Mouse (Mus musculus): ENCODE data around the gene Phf10.

The Phf10 gene

DNA sequence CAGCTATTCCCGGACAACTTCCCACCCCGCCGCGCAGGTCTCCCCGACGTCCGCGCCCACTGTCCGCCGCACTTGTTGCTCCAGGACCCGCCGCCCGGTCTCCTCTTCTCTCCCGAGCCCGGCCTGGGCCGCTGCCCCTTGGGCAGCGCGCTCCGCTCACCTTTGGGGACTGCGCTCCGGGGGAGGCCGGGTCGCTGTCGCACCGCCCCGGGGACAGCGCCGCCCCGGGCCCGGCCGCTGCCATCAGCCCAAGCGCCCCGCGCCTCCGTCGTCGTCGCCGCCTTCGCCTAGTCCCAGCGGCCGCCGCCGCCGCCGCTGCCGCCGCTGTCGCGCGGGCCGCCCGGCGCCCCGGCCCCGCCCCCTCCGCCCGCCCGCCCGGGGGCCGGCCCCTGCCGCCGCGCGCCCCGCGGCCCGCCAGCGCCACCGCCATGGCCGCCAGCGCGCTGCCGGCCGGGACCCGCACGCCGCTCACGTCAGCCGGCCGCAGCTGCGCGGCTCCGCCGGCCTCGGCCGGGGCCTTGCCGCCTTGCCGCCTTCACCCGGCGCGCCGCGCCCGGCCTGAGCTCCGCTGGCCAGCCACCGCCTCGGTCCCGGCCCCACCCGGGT, at the start of gene Phf10:
TSS of gene Phf10 (minus strand) at position 323 of the 606 bp plus-strand sequence.
- WGBS: 6% methylated on average over 53 of the region's 100 CpGs

DNA sequence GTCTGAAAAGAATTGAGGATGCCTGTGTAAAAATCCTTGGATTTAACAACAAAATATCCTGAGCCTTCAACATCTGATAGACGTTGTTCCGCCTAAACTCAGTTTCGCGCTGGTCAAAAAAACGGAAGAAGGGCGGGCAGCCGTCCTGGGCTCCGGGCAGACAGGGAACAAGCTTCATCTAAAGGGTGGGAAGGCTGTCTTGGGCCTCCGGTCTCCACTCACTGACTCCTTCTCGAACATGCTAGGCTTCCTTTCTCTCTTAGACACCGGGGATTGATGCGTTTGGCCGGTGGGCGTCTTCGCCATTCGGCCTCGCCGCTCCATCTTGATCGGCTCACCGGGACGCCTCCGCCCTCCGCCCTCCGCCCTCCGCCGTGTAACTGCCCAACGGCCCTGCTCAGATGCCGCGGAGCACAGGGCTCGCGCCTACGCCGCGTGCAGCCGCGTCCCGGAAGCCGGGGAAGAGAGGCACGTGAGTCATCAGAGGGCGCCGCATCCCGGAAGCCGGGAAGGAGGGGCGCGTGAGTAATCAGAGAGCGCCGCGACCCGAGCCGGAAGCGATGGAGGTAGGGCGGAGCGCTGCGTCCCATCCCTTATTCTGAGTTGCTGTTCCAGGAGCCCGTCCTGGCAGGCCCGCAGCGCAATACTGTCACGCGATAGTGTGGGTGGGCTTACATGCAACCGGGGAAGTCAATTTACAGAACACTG, 48.8 kb upstream of the Phf10 start, which contains the start of gene Gm3435:
TSS of gene Gm3435 (plus strand) at position 471 of the 708 bp plus-strand sequence.
- WGBS: no CpG with 5 or more reads among the region's 60 CpGs

DNA sequence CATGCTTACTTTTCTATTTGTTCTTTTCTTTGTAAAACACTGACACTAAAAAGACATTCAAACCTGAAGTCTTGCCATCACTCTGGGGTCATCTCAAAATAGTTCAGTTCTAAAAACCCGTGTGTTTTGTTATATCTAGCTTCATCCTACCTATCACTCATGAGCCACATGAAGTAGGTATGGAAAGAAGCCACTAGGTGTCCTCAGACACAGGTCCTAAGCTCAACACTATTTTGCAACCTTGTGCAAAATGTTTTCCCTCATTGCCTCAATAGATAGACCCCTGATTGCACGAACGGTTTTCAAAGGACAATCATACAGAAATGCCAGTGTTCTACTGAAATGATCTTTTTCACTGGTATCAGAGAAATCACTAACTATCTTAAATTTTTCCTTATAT, 48.0 kb upstream of the Phf10 start:
- WGBS: no CpG with 5 or more reads among the region's 3 CpGs

DNA sequence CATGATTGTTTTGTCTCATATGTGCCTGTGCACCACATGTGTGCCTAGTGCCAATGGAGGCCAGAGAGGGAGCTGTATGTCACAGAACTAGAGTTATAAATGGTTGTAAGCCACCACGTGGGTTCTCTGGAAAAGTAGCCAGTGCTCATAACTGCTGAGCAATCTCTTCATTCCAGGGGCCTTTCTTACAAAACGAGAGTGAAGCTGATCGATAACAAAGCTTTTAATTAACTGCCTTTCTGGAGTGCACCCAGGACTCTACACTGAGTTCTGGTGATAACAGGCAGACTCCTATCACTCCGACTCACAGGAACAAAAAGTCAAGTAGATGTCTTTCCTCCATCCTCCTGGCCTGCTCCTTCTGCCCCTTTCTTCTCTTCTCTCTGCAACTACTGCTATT, 39.0 kb upstream of the Phf10 start:
- WGBS: no CpG with 5 or more reads among the region's 4 CpGs

DNA sequence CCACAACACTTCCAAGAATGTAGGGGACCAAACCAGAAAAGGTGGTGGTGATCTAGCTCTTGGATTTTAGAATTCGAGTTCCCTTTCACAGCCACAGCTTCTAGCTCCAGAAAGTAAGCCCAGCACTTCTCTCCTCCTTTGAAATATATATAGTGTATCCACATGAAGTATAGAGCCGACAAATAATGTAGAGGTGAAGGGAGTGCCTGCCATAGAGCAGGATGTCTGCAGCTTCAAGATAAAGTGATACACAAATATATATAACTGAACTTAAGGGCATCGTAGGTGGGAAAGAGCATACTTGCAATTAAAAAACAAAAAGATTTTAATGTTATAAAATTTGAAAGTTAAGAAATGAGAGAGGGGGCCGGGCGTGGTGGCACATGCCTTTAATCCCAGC, 33.1 kb upstream of the Phf10 start:
- no CpG with 5 or more reads among the region's 5 CpGs for WGBS

DNA sequence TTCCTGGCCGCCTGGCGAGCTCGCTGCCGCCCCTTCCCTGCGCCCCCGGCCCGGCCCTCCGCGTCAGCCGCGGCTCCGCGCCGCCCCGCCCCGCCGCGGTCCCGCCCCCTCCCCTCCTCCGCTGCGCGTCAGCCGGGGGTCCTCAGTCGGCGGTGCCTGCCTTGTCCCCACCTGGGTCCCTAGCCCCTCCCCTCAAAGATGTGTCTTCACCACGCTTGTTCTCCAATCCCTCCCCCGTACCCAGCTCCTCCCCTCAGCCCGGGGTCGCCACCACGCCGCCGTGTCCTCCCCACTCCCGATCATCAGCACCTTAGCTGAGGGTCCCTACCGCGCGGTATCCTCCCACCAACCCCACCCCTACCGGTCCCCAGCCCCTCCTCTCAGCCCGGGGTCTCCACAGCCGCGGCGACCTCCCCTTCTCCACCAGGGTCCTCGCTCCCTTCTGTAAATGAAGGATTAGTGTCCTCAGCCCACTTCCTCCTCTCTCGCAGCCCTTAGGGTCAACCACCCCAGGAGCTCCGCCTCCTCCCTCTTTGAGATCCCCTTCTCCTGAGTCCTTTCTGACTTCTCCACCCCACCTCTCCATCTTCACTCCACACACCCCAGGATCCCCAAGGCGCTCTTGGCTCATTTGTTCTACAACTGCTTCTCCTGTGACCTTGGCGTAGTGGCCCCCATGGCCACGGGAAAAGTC, 32.2 kb upstream of the Phf10 start:
- WGBS: no CpG with 5 or more reads among the region's 47 CpGs

DNA sequence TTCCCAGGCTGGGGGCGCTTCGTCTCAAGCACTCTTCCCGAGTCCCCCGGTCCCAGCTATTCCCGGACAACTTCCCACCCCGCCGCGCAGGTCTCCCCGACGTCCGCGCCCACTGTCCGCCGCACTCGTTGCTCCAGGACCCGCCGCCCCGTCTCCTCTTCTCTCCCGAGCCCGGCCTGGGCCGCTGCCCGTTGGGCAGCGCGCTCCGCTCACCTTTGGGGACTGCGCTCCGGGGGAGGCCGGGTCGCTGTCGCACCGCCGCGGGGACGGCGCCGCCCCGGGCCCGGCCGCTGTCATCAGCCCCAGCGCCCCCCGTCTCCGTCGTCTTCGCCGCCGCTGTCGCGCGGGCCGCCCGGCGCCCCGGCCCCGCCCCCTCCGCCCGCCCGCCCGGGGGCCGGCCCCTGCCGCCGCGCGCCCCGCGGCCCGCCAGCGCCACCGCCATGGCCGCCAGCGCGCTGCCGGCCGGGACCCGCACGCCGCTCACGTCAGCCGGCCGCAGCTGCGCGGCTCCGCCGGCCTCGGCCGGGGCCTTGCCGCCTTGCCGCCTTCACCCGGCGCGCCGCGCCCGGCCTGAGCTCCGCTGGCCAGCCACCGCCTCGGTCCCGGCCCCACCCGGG, 31.6 kb upstream of the Phf10 start:
- no CpG with 5 or more reads among the region's 98 CpGs for WGBS

DNA sequence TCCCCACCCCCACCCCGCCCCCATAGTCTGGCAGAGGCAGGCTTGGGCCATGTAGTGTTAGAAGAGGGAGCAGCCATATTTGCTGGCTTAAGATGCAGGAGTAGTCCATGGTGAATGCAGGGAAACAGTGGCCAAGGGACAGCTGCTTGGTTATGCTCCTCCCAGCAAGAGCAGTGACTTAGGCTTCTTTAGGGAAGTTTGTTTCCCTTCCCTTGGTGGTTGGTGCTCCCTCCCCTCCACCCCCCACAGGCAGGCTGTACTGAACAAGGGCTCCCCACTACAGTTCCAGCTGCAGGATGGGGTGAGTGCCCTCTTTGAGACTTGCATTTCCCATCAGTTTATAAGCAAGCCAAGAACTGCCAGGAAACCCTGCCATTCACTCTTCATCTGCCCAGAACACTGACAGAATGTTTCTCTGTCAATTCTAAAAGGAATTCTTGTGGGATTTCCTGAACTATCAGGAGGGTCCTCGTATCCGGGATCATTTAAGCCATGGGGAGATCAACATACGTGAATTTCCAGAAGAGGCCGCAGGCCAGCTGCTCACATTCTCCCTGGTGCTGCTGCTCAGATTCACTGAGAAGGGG, 29.1 kb upstream of the Phf10 start:
- 64% methylated on average over 4 of the region's 5 CpGs for WGBS

DNA sequence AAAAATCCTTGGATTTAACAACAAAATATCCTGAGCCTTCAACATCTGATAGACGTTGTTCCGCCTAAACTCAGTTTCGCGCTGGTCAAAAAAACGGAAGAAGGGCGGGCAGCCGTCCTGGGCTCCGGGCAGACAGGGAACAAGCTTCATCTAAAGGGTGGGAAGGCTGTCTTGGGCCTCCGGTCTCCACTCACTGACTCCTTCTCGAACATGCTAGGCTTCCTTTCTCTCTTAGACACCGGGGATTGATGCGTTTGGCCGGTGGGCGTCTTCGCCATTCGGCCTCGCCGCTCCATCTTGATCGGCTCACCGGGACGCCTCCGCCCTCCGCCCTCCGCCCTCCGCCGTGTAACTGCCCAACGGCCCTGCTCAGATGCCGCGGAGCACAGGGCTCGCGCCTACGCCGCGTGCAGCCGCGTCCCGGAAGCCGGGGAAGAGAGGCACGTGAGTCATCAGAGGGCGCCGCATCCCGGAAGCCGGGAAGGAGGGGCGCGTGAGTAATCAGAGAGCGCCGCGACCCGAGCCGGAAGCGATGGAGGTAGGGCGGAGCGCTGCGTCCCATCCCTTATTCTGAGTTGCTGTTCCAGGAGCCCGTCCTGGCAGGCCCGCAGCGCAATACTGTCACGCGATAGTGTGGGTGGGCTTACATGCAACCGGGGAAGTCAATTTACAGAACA, 17.4 kb upstream of the Phf10 start, which contains the start of the genes 9030025P20Rik and Gm3417:
TSS of gene 9030025P20Rik (plus strand) at position 107 of the 677 bp plus-strand sequence.
TSS of gene Gm3417 (minus strand) at position 429 of the 677 bp plus-strand sequence.
- WGBS: no CpG with 5 or more reads among the region's 60 CpGs

DNA sequence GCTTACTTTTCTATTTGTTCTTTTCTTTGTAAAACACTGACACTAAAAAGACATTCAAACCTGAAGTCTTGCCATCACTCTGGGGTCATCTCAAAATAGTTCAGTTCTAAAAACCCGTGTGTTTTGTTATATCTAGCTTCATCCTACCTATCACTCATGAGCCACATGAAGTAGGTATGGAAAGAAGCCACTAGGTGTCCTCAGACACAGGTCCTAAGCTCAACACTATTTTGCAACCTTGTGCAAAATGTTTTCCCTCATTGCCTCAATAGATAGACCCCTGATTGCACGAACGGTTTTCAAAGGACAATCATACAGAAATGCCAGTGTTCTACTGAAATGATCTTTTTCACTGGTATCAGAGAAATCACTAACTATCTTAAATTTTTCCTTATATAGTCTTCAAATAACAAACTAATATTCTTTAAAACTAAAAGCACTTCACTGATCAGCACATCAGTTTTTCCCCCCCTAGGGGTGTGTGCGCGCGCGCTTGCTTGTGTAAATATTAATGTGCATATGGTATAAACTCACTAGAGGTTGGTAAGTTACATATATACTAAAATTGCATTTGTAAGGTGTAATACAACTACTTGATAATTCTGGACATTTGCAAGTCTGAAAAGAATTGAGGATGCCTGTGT, 16.8 kb upstream of the Phf10 start:
- 0% methylated on average over 4 of the region's 7 CpGs for WGBS

DNA sequence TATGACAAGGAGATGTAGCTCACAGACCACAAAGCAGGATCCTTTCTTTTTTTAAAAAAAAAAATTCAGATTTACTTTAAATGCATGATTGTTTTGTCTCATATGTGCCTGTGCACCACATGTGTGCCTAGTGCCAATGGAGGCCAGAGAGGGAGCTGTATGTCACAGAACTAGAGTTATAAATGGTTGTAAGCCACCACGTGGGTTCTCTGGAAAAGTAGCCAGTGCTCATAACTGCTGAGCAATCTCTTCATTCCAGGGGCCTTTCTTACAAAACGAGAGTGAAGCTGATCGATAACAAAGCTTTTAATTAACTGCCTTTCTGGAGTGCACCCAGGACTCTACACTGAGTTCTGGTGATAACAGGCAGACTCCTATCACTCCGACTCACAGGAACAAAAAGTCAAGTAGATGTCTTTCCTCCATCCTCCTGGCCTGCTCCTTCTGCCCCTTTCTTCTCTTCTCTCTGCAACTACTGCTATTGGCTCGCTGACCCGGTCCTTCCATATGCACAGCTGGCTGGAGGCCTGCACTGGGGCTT, 7.4 kb upstream of the Phf10 start:
- WGBS: no CpG with 5 or more reads among the region's 6 CpGs

DNA sequence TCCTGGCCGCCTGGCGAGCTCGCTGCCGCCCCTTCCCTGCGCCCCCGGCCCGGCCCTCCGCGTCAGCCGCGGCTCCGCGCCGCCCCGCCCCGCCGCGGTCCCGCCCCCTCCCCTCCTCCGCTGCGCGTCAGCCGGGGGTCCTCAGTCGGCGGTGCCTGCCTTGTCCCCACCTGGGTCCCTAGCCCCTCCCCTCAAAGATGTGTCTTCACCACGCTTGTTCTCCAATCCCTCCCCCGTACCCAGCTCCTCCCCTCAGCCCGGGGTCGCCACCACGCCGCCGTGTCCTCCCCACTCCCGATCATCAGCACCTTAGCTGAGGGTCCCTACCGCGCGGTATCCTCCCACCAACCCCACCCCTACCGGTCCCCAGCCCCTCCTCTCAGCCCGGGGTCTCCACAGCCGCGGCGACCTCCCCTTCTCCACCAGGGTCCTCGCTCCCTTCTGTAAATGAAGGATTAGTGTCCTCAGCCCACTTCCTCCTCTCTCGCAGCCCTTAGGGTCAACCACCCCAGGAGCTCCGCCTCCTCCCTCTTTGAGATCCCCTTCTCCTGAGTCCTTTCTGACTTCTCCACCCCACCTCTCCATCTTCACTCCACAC, 583 bp upstream of the Phf10 start:
- WGBS: no CpG with 5 or more reads among the region's 44 CpGs

DNA sequence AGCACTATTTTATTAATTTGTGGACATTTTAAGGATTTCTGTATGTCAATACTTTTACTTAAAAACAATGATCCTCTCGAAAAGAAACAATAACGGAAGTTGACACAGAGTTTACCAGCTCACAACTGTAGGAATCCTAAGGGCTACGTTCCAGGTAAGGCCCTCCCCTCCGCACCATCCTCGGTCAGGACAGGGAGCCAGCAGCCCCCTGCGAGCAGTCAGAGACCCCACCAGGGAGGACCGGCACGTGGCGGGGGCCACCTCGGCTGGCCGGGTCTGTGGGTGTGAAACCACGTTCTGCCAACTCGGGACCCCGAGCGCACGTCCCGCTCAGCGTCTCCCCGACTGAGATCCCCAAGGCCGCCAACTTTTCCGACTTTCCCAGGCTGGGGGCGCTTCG, 553 bp downstream of the Phf10 start:
- WGBS: under 1% methylated on average over 21 of the region's 23 CpGs

DNA sequence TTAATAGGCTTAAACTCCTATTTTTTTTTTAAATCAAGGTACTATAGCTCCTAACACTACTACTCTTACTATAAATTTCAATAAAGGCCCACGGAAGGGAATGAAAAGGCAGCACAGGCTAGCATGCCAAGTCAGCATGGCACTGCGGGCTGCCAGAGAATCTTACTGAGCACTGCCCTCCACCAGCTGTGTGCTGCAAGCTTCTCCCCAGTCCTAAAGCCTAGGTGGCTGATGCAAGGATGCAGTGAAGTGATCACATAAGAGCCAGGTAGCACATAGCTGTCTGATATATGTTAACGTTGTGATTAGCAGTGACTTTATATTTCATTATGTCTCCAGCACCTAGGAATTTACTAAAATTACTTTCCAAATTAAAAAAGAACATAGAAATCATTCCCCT, 1.1 kb downstream of the Phf10 start:
- 8% methylated on average over 3 of the region's 3 CpGs for WGBS

DNA sequence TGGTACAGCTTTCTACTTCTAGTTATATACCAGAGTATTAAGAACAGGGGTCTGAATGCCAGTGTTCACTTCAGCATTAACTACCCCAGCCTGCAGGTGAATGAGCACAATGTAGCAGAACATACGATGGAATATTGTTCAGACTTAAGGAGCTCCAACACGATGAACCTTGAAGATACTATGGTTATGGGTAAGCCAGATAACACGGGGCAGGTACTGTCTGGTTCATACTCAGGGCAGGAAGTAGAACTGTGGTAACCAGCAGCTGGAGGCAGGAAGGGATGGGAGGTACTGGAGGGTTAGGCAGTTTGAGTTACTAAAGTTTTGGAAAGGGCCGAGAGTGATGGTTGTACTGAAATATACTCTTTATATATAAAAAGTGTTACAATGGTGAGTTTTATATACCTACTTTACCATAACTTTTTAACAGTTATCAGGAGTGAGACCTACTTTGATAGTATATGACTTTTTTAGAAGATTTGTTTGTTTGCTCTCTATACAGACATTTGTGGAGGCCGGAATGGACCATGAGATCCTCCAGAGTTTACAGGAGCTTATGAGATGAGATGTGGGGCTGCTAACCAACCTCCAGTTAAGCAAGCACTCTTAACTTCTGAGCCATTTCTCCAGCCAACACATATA, 2.3 kb downstream of the Phf10 start:
- WGBS: 87% methylated on average over 5 of the region's 5 CpGs

DNA sequence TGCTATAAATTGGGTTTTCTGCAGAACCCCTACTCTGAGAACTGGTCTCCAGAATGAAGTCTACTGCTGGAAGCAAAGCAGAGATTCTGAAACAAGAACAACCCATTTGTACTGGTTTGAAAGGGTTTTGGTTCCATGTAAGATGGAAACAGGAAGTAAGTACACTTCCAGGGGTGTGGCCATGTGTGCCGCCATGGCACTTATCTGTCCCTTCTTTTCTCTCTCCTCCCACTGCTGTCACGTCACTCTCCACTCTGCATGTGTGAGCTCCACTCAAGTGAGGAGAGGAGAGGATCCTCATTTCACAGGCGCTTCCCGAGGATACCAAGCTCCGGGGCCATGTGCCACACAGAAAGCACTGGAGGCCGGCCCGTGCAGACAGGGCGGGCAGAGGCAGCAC, 7.6 kb downstream of the Phf10 start:
- WGBS: 89% methylated on average over 8 of the region's 8 CpGs

DNA sequence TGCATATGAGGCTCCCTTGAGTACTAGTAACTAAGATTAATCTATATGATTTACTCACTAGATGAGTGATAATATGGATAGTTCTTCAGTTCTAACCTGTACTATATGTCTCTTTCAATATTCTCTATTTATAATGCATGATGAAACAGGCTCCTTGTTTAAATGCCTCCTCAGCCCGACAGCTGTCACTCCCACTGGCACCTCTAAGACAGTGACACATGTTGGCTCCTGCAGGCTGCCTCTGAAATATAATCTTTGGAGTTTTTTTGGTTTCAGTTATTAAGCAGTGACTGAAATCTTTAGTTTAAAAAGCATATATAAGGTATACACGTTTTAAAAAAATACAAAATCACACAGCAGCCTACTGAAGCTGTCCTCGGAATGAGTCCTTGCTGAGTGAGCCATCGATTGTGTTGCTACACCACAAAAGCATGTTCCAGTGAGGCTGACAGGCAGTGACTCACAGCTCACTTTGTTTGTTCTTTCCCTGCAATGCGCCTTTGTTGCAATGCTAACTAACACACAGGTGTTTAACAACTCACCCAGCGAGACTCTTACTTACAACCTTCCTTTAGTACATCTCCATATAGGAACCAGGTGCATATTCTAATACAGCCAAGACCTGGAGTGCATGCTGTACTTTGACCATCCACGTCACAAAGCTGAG, 11.8 kb downstream of the Phf10 start:
- WGBS: 61% methylated on average over 7 of the region's 7 CpGs

DNA sequence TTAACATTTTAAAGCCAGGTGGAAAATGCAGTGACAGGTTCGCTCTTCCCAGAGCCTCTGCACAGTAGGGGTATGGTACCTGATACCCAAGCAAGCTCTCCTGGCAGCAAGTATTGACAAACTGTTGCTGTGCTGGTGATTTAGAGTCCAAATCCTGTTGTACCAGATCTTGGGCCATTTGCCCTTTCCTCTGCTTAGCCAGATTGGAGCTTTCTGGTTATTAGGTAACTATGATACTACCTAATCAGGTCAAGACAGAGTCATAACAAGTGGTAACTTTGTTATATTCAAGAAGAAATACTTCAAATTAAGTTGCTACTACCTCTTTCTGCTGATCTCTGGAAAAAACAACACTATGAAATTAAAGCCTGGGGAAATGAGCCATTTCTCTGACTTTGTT, 16.5 kb downstream of the Phf10 start:
- WGBS: 93% methylated on average over 1 of the region's 1 CpGs

DNA sequence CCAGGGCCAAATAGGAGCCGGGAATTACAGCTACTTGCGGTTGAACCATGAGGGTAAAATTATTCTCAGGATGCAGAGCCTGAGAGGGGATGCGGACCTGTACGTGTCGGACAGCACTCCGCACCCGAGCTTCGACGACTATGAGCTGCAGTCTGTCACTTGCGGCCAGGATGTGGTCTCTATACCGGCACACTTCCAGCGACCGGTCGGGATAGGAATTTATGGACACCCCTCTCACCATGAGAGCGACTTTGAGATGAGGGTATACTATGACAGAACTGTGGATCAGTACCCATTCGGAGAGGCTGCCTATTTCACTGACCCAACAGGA, 17.4 kb downstream of the Phf10 start:
- 9% methylated on average over 16 of the region's 16 CpGs for WGBS
